Mouse (Mus musculus): ENCODE results near the gene Fam192a. TPM values are rescaled to one million over a fixed set of nuclear protein-coding genes. Genes with fewer than 3 reads are reported as not detected.

The Fam192a gene
- total and polyA plus RNA-seq, 3 experiments: 65.7 to 122 (median 103) TPM

GRCm38 (mm10) chr8:94532873-94533671 lies 68.7 kb downstream of the Fam192a start, which contains the start of gene Cpne2:
TSS of gene Cpne2 (plus strand) at chr8:94532990.
- no peak for ATAC-seq (ENCODE audit: extremely low read depth, insufficient number of reproducible peaks, low FRiP score, poor library complexity, severe bottlenecking)
- peaks cover 12% of the 10 kb centered on the region for H3K4me1 ChIP-seq (ENCODE audit: insufficient read depth, low read depth, low read length)
- H3K9me3 ChIP-seq (replicated peaks): peaks cover 6% of the 10 kb centered on the region
- H3K4me3 ChIP-seq (ENCODE audit: low read depth, low read length): no peak within 1 kb of the TSS
- no peak for TF ChIP-seq CTCF (IDR thresholded peaks at IDR 0.05; ENCODE audit: low read depth, low read length)
- TF ChIP-seq TAL1 (conservative IDR thresholded peaks at IDR 0.05; ENCODE audit: low read depth, low read length): no peak
- TF ChIP-seq POLR2AphosphoS5 (IDR thresholded peaks at IDR 0.05; ENCODE audit: insufficient replicate concordance, low read depth, low read length): no peak
- no peak for TF ChIP-seq GATA2 (IDR thresholded peaks at IDR 0.05; ENCODE audit: borderline replicate concordance, low read depth, low read length)
- TF ChIP-seq GATA1 (IDR thresholded peaks at IDR 0.05; ENCODE audit: borderline replicate concordance, low read length): no peak
- H3K36me3 ChIP-seq (replicated peaks): no peaks in the 10 kb centered on the region
- no peak for DNase-seq (ENCODE audit: low spot score)
- peaks cover 49% of the 10 kb centered on the region for H3K27me3 ChIP-seq (ENCODE audit: insufficient read depth, low read length)

- peaks cover 44% of the 10 kb centered on the region for H3K27me3 ChIP-seq (ENCODE audit: insufficient read depth, low read length)
- ATAC-seq (ENCODE audit: extremely low read depth, insufficient number of reproducible peaks, low FRiP score, poor library complexity, severe bottlenecking): no peak
- no peak overlapping the region for H3K4me3 ChIP-seq (ENCODE audit: low read depth, low read length)
- TF ChIP-seq CTCF (IDR thresholded peaks at IDR 0.05; ENCODE audit: low read depth, low read length) (no peak), POLR2AphosphoS5 (IDR thresholded peaks at IDR 0.05; ENCODE audit: insufficient replicate concordance, low read depth, low read length) (no peak), GATA1 (IDR thresholded peaks at IDR 0.05; ENCODE audit: borderline replicate concordance, low read length) (no peak)
- peaks cover 13% of the 10 kb centered on the region for H3K4me1 ChIP-seq (ENCODE audit: insufficient read depth, low read depth, low read length)
- H3K9me3 ChIP-seq (replicated peaks): peaks cover 6% of the 10 kb centered on the region
- DNase-seq (ENCODE audit: low spot score): no peak
- H3K36me3 ChIP-seq (replicated peaks): no peaks in the 10 kb centered on the region
Measured at GRCm38 (mm10) chr8:94532525-94532872, 69.3 kb downstream of the Fam192a start.

- Histone ChIP-seq H3K4me1 (ENCODE audit: insufficient read depth, low read depth, low read length) (peaks cover 13% of the 10 kb centered on the region), H3K36me3 (replicated peaks) (no peaks in the 10 kb centered on the region), H3K27me3 (ENCODE audit: insufficient read depth, low read length) (peaks cover 42% of the 10 kb centered on the region), H3K9me3 (replicated peaks) (peaks cover 6% of the 10 kb centered on the region), H3K4me3 (ENCODE audit: low read depth, low read length) (no peak overlapping the region)
- TF ChIP-seq GATA1 (IDR thresholded peaks at IDR 0.05; ENCODE audit: borderline replicate concordance, low read length) (no peak), CTCF (IDR thresholded peaks at IDR 0.05; ENCODE audit: low read depth, low read length) (no peak), GATA2 (IDR thresholded peaks at IDR 0.05; ENCODE audit: borderline replicate concordance, low read depth, low read length) (no peak)
- DNase-seq (ENCODE audit: low spot score): no peak
- no peak for ATAC-seq (ENCODE audit: extremely low read depth, insufficient number of reproducible peaks, low FRiP score, poor library complexity, severe bottlenecking)
Measured at GRCm38 (mm10) chr8:94532000-94532399, 69.8 kb downstream of the Fam192a start.

- peaks cover 13% of the 10 kb centered on the region for H3K4me1 ChIP-seq (ENCODE audit: insufficient read depth, low read depth, low read length)
- H3K9me3 ChIP-seq (replicated peaks): peaks cover 6% of the 10 kb centered on the region
- peaks cover 36% of the 10 kb centered on the region for H3K27me3 ChIP-seq (ENCODE audit: insufficient read depth, low read length)
- H3K36me3 ChIP-seq (replicated peaks): no peaks in the 10 kb centered on the region
- TF ChIP-seq GATA2 (IDR thresholded peaks at IDR 0.05; ENCODE audit: borderline replicate concordance, low read depth, low read length) (no peak), TAL1 (conservative IDR thresholded peaks at IDR 0.05; ENCODE audit: low read depth, low read length) (no peak), GATA1 (IDR thresholded peaks at IDR 0.05; ENCODE audit: borderline replicate concordance, low read length) (no peak), CTCF (IDR thresholded peaks at IDR 0.05; ENCODE audit: low read depth, low read length) (no peak), POLR2AphosphoS5 (IDR thresholded peaks at IDR 0.05; ENCODE audit: insufficient replicate concordance, low read depth, low read length) (no peak)
- ATAC-seq (ENCODE audit: extremely low read depth, insufficient number of reproducible peaks, low FRiP score, poor library complexity, severe bottlenecking): no peak
- H3K4me3 ChIP-seq (ENCODE audit: low read depth, low read length): no peak overlapping the region
- DNase-seq (ENCODE audit: low spot score): no peak
Measured at GRCm38 (mm10) chr8:94530643-94531042, 71.2 kb downstream of the Fam192a start.

GRCm38 (mm10) chr8:94529875-94530274 lies 71.9 kb downstream of the Fam192a start:
- ATAC-seq (ENCODE audit: extremely low read depth, insufficient number of reproducible peaks, low FRiP score, poor library complexity, severe bottlenecking): no peak
- TF ChIP-seq CTCF (IDR thresholded peaks at IDR 0.05; ENCODE audit: low read depth, low read length) (no peak), GATA2 (IDR thresholded peaks at IDR 0.05; ENCODE audit: borderline replicate concordance, low read depth, low read length) (no peak)
- no peak for DNase-seq (ENCODE audit: low spot score)

GRCm38 (mm10) chr8:94528245-94528644 lies 73.6 kb downstream of the Fam192a start:
- TF ChIP-seq TAL1 (conservative IDR thresholded peaks at IDR 0.05; ENCODE audit: low read depth, low read length) (no peak), CTCF (IDR thresholded peaks at IDR 0.05; ENCODE audit: low read depth, low read length) (peak; percentile 55)

More at GRCm38 (mm10) chr8:94529875-94530274, 71.9 kb downstream of the Fam192a start:
- Histone ChIP-seq H3K9me3 (replicated peaks) (peaks cover 6% of the 10 kb centered on the region), H3K4me3 (ENCODE audit: low read depth, low read length) (no peak overlapping the region), H3K4me1 (ENCODE audit: insufficient read depth, low read depth, low read length) (peaks cover 13% of the 10 kb centered on the region), H3K36me3 (replicated peaks) (no peaks in the 10 kb centered on the region), H3K27me3 (ENCODE audit: insufficient read depth, low read length) (peaks cover 37% of the 10 kb centered on the region)

More at GRCm38 (mm10) chr8:94528245-94528644, 73.6 kb downstream of the Fam192a start:
- Histone ChIP-seq H3K4me3 (ENCODE audit: low read depth, low read length) (no peak overlapping the region), H3K4me1 (ENCODE audit: insufficient read depth, low read depth, low read length) (peaks cover 13% of the 10 kb centered on the region), H3K27me3 (ENCODE audit: insufficient read depth, low read length) (peaks cover 39% of the 10 kb centered on the region), H3K36me3 (replicated peaks) (no peaks in the 10 kb centered on the region), H3K9me3 (replicated peaks) (peaks cover 6% of the 10 kb centered on the region)
- DNase-seq (ENCODE audit: low spot score) (peak; percentile 32), ATAC-seq (ENCODE audit: extremely low read depth, insufficient number of reproducible peaks, low FRiP score, poor library complexity, severe bottlenecking) (0 out of 2 replicates have a peak, but pooled peaks have one; percentile 40)

Data from G1E (cell line).